Mouse (Mus musculus) erythroblast, embryonic 14.5 days (primary cell): ENCODE measurements around the gene Zfp316.

ENCODE experiments used
- GATA1 ChIP-seq: IDR thresholded peaks from 2 replicates; pipeline ENCODE4 v1.6.1; 2012; ENCODE audit warnings: low read length, inconsistent platforms, mixed read lengths
- TAL1 ChIP-seq: IDR thresholded peaks from 3 replicates; pipeline ENCODE4 v1.6.1; 2012; ENCODE audit warnings: low read length, inconsistent platforms, mixed read lengths

GRCm38 (mm10) chr5:143253881-143254486 is 15.8 kb downstream of the Zfp316 start:
- TF ChIP-seq GATA1 (no peak), TAL1 (no peak)
